Mouse (Mus musculus) erythroblast, adult 5-6 weeks (primary cell): ENCODE measurements at regions not wholly inside any gene's neighbourhood (a gene's known extent, or its start where the extent isn't known, plus 50 kb on each side); places are given as distances from the start of the nearest gene placed in this dataset.

ENCODE experiments used
- ATAC-seq: replicated peaks from 2 replicates; pipeline ENCODE4 v1.8.0; 2016; ENCODE audit warnings: moderate number of reproducible peaks, mild to moderate bottlenecking, moderate TSS enrichment, inconsistent platforms; ENCODE audit not compliant: poor library complexity, low FRiP score, severe bottlenecking

- no peak for ATAC-seq
These were observed 759.9 kb upstream of the Fam160b2 start for GRCm38 (mm10) chr14:71359581-71359980.

- ATAC-seq, result no peak
These were observed 738.6 kb upstream of the Fam160b2 start for GRCm38 (mm10) chr14:71338219-71338618.

DNA sequence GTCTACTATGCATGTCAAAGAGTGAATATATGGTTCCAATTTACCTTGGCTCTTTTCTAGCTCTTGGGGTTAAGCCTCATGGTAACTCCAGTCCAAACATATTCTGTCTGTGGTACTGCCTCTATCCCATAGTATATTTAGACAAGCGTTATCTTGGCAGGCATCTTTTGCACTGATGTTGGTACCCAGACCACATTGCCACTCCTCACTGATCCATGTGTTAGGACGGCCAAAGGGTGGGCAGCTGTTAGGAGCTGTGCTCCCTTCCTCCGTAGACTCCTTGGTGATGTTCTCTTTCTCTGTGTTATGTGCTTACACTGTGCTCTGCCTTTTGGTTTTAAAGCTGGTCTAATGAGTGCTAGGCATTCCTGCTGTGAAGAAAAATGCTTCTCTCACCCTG lies 737.3 kb upstream of the Fam160b2 start:
- no peak for ATAC-seq

DNA sequence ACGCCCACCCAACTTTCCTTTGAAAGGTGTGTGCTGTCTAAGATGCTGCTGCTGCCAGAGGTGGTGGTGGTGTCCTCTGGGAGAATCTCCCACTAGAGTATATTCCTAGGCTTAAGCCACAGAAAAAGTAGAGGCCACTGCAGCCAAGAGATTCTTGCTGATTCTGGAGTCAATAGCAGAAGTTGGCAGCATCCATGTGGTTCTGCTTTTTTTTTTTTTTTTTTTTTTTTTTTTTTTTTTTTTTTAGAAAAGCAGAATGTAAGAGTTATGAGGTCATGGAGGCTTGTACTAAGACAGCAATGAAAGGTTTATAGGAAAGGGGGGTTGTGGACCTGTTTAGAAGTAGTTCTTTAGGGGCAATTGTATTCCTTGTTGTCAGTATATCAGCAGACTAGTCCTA lies 734.4 kb upstream of the Fam160b2 start:
- no peak for ATAC-seq

- ATAC-seq, result no peak
These were observed 730.4 kb upstream of the Fam160b2 start for GRCm38 (mm10) chr14:71329862-71330630.

GRCm38 (mm10) chr14:71327621-71328020 lies 728.0 kb upstream of the Fam160b2 start:
- ATAC-seq, result no peak

- no peak for ATAC-seq
These were observed 727.0 kb upstream of the Fam160b2 start for GRCm38 (mm10) chr14:71326521-71327105.

GRCm38 (mm10) chr14:71315228-71315627 lies 715.6 kb upstream of the Fam160b2 start:
- no peak for ATAC-seq

DNA sequence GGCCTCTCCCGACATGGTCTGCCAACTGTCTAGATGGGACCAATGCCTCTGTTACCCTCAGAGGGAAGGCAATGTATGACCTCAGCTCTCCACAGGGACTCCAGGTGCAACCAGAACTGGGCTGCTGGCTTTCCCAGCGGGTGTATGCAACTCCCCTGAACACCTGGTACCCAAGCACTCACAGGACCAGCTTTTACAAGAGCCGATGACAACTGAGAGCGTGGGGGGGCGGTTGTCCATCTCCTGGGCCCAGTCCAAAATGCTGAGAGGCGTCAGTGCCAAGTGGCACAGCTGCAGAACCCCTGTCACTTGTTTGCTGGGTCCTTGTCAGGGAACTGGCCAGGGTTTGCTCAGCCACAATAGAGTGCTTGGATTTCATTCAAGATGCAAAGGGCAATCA lies 700.1 kb upstream of the Fam160b2 start:
- no peak for ATAC-seq

DNA sequence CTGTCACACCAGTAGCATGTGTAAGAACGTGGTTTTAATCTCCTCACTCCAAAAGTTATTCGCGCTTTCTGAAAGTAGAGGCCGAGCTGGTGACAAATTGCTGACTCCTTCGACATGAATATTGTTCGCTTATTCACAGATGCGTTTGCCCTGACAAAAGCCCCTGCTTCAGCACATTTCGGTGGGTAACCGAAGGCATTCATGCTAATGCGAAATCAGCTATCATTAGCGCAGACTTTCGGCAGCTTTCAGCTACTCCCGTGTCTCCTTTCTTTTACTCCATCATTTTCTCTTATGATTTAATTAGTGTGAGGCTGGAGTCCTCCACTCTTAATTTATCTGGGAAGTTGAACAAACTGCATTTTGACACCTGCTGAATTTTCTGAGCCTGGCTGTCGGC lies 681.9 kb upstream of the Fam160b2 start:
- ATAC-seq, result no peak

DNA sequence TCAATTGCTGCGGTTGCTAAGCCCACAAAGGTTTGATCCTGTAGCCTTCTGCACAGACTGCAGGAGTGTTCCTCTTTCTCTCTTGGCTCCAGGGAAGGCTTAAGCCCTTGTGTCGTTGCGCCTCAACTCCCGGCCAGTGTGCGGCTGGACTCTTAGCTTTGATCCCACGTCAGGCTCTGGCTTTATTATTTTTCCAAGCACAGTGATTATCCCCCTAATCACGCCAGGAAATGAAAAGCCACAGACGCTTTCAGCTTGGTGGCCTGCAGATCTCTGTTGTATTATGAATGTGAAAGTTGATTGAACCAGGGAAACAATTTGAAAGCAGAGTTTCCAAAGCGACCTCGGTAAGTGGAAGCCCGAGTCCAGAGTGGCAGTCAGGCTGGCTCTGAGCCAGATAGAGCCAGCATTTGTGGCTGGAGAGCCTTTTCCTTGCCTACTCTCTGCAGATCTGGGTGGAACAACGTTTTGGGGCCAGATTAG lies 676.7 kb upstream of the Fam160b2 start:
- no peak for ATAC-seq

GRCm38 (mm10) chr14:71272470-71272869 lies 672.8 kb upstream of the Fam160b2 start:
- no peak for ATAC-seq

DNA sequence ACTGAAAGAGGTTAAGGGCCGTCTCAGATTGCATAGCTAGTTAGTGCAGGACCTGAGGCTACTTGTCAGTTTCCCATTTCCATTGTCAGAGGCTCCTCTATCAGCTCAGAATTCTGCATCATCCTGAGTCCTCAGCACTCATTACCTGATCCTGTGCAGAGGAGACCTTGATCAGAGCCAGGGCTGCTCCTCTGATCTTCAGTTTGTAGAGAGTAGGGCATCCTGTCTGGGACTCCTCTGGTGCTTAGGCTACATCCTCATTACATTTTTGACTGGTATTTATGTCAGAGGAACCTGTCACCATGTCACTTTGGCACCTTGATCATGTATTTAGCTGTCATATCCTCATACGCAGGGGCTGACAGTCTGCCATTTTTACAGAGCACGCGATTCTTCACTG lies 658.0 kb upstream of the Fam160b2 start:
- no peak for ATAC-seq

GRCm38 (mm10) chr14:71254207-71254606 lies 654.6 kb upstream of the Fam160b2 start:
- no peak for ATAC-seq

GRCm38 (mm10) chr14:71252136-71252535 lies 652.5 kb upstream of the Fam160b2 start:
- no peak for ATAC-seq

DNA sequence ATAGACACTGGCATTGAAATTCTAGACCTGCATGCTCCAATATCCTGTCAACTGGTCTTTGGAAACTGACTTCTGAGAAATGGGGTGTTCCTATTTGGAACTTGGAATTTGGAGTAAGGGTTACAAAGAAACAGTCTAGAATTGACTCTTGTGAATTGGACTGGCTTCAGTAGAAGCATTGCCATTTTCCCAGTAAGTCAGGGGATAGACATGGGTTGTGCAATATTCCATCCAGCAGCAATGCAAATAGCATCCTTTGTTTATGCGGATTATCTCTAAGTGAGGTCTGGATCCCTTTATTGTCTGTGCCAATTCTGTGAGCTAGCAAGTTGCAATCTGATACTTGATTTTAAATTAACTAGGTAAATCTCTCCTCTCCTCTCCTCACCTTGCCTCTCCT lies 651.5 kb upstream of the Fam160b2 start:
- no peak for ATAC-seq

- ATAC-seq, result no peak
These were observed 649.8 kb upstream of the Fam160b2 start for GRCm38 (mm10) chr14:71249387-71249965.

DNA sequence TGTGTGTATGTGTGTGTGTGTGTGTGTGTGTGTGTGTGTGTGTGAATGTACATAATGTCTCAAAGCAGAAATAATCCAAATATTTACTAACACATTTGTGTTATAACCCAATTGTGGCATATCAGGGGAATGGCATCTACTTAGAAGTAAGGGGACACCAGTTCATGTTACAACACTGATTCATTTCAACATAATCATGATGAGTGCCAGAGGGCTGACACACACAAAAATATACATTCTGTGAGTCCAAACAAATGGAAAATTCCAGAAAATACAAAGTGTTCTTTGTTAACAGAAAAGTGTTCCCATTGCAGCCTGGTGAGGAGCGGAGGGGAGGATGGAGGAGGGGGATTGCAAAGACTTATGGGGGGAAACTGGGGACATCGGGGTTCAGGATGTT lies 648.9 kb upstream of the Fam160b2 start:
- ATAC-seq, result no peak

DNA sequence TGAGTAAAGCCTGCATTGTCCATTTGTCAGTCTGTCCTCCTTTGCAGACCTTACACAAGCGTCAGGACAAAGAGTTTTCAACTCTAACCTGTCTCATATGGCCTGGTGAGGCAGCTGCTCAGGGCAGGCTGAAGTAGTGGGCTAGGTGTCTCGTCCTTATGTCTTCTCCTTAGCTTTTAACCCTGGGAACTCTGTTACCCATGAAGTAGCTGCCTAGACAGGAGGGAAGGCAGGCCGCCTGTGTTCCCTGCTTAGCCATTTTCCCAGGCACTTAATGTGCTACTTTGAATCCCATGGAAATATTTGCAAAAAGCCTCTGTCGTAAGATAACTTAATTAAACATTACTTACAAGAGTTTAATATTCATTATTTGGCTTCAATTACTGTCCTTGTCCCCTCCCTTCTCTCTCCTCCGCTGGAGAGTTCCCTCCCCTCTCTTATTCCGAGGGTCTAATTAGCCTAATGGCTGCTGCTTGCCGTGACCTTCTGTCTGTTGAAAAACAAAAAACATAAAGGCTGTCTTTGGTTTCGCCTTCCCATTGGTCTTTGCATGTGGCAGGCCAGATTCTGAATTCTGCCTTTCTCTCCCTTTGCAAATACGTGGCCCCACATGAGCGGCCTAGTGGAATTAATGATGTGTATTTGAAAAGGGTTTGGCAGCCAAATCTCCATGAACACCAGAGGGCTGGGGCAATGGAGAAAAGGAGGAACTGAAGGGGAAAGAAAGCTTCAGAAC lies 642.2 kb upstream of the Fam160b2 start:
- ATAC-seq, result no peak

- ATAC-seq, result no peak
These were observed 636.6 kb upstream of the Fam160b2 start for GRCm38 (mm10) chr14:71236192-71236591.

GRCm38 (mm10) chr14:71234900-71235299 lies 635.3 kb upstream of the Fam160b2 start:
- no peak for ATAC-seq
